Comparison of ENCODE assay signal across 17 mouse cellular contexts in genomic region chr11:117089673-117090419, GRCm38 (mm10). TPM values are rescaled to one million over a fixed set of nuclear protein-coding genes. Genes with fewer than 3 reads are reported as not detected.
DNase-seq lines count a peak whose midpoint lies in the region; ATAC-seq and TF ChIP-seq lines count a peak whose summit lies in the region.
"Had no signal": no experiment of that assay in that cellular context is flagged by ENCODE, and none has a peak within 500 bp of the region (broad histone marks: within the 10 kb centered on the region; RNA-seq: fewer than 3 reads in every experiment).

No protein-coding gene starts in this region.

- no peak for DNase-seq in lung, postnatal 10 days
- no peak for DNase-seq in right cerebral cortex, adult 2 months (ENCODE audit: low spot score in 2 of 2)
- DNase-seq: cerebellum, adult 9-11 months; forebrain, postnatal 0 days; gastrocnemius, postnatal 14 days; lung, postnatal 14 days; right cerebral cortex, adult 18-20 months had no signal

- no peak overlapping the region for H3K9ac ChIP-seq in heart, embryonic 14.5 days (ENCODE audit: low read length)
- H3K9ac ChIP-seq in heart, embryonic 12.5 days: no peak overlapping the region
- peak overlapping the region; percentile 36 for H3K9ac ChIP-seq in ES-Bruce4 (ENCODE audit: low read depth, poor library complexity, severe bottlenecking)
- H3K9ac ChIP-seq in intestine, postnatal 0 days (ENCODE audit: low read depth, low read length): no peak overlapping the region
- H3K9ac ChIP-seq: forebrain, postnatal 0 days; liver, embryonic 14.5 days had no signal

- no peak for TF ChIP-seq POLR2A in ES-Bruce4 (IDR thresholded peaks at IDR 0.05; ENCODE audit: insufficient read depth, low read length)

- WGBS in heart, embryonic 14.5 days: 67% methylated on average over 9 of the region's 9 CpGs
- WGBS in heart, embryonic 12.5 days: 55% methylated on average over 9 of the region's 9 CpGs
- 54% methylated on average over 8 of the region's 9 CpGs for WGBS in intestine, postnatal 0 days

- peak overlapping the region; percentile 2 to 19; a peak in 1 of 4 replicates for H3K27ac ChIP-seq in heart, embryonic 14.5 days (replicated peaks in 1 of 2; ENCODE audit: control insufficient read depth in 1 of 2, insufficient read depth in 1 of 2, low read depth in 2 of 2, low read length in 2 of 2)
- no peak overlapping the region for H3K27ac ChIP-seq in heart, embryonic 12.5 days (ENCODE audit: poor library complexity, severe bottlenecking)
- H3K27ac ChIP-seq in ES-Bruce4 (ENCODE audit: insufficient read depth, low read length): peak overlapping the region; percentile 97
- H3K27ac ChIP-seq in intestine, postnatal 0 days (ENCODE audit: low read depth, low read length): peak overlapping the region; percentile 60
- H3K27ac ChIP-seq: liver, embryonic 14.5 days had no signal

- TF ChIP-seq CTCF in E14TG2a.4 (conservative IDR thresholded peaks at IDR 0.05; ENCODE audit: low read length) (no peak), ES-Bruce4 (IDR thresholded peaks at IDR 0.05; ENCODE audit: low read depth, low read length) (no peak)
- TF ChIP-seq CTCF in intestine, postnatal 0 days (IDR thresholded peaks at IDR 0.05; ENCODE audit: low read depth): no peak

- no peak for ATAC-seq in heart, embryonic 14.5 days (ENCODE audit: insufficient number of reproducible peaks, insufficient read depth, low FRiP score, low read depth)
- no peak for ATAC-seq in heart, embryonic 12.5 days (ENCODE audit: insufficient number of reproducible peaks, low FRiP score)
- peak; percentile 54; the same call in 1 of the 2 replicates for ATAC-seq in intestine, postnatal 0 days
- ATAC-seq: activated CD4-positive, CD25-positive, alpha-beta regulatory T cell, adult 4 months; CD4-positive, CD25-positive, alpha-beta regulatory T cell, adult 4 months; forebrain, postnatal 0 days had no signal

- H3K4me3 ChIP-seq in heart, embryonic 14.5 days (ENCODE audit: control insufficient read depth in 1 of 2, insufficient read depth in 1 of 2, low read depth in 1 of 2, low read length in 2 of 2): no peak overlapping the region
- no peak overlapping the region for H3K4me3 ChIP-seq in heart, embryonic 12.5 days
- H3K4me3 ChIP-seq in E14TG2a.4 (replicated peaks; ENCODE audit: low read length) (peak overlapping the region; percentile 26; the same call in 1 of the 2 replicates), ES-Bruce4 (ENCODE audit: low read depth, low read length) (no peak overlapping the region)
- no peak overlapping the region for H3K4me3 ChIP-seq in intestine, postnatal 0 days (ENCODE audit: low read depth, low read length)
- H3K4me3 ChIP-seq: erythroblast, embryonic 14.5 days had no signal

- TF ChIP-seq EP300 in ES-Bruce4 (IDR thresholded peaks at IDR 0.05; ENCODE audit: insufficient read depth, low read depth, low read length): no peak

- H3K4me2 ChIP-seq in heart, embryonic 14.5 days (ENCODE audit: low read length): no peak overlapping the region
- H3K4me2 ChIP-seq in heart, embryonic 12.5 days: no peak overlapping the region
- no peak overlapping the region for H3K4me2 ChIP-seq in intestine, postnatal 0 days (replicated peaks; ENCODE audit: low read depth)
- H3K4me2 ChIP-seq: midbrain, embryonic 11.5 days had no signal

- H3K36me3 ChIP-seq in heart, embryonic 14.5 days (ENCODE audit: control insufficient read depth, insufficient read depth, low read length): no peaks in the 10 kb centered on the region
- no peaks in the 10 kb centered on the region for H3K36me3 ChIP-seq in heart, embryonic 12.5 days
- peaks cover 4% of the 10 kb centered on the region; the same call in 1 of the 2 replicates for H3K36me3 ChIP-seq in E14TG2a.4 (ENCODE audit: insufficient read depth, low read length)
- no peaks in the 10 kb centered on the region for H3K36me3 ChIP-seq in ES-Bruce4 (ENCODE audit: control insufficient read depth, insufficient read depth, low read length, poor library complexity, severe bottlenecking)
- H3K36me3 ChIP-seq in intestine, postnatal 0 days (ENCODE audit: control insufficient read depth, insufficient read depth): no peaks in the 10 kb centered on the region

- no peaks in the 10 kb centered on the region for H3K9me3 ChIP-seq in heart, embryonic 14.5 days (ENCODE audit: control insufficient read depth, low read length)
- H3K9me3 ChIP-seq in heart, embryonic 12.5 days (replicated peaks): no peaks in the 10 kb centered on the region
- no peaks in the 10 kb centered on the region for H3K9me3 ChIP-seq in E14TG2a.4 (ENCODE audit: low read length)
- no peaks in the 10 kb centered on the region for H3K9me3 ChIP-seq in ES-Bruce4 (replicated peaks; ENCODE audit: control insufficient read depth, insufficient read depth, low read length, poor library complexity, severe bottlenecking)
- no peaks in the 10 kb centered on the region for H3K9me3 ChIP-seq in intestine, postnatal 0 days (ENCODE audit: control insufficient read depth)

- no peaks in the 10 kb centered on the region for H3K27me3 ChIP-seq in heart, embryonic 14.5 days (ENCODE audit: control insufficient read depth, insufficient read depth, low read length)
- no peaks in the 10 kb centered on the region for H3K27me3 ChIP-seq in heart, embryonic 12.5 days (replicated peaks)
- no peaks in the 10 kb centered on the region for H3K27me3 ChIP-seq in E14TG2a.4 (ENCODE audit: insufficient read depth, low read length)
- no peaks in the 10 kb centered on the region for H3K27me3 ChIP-seq in ES-Bruce4 (ENCODE audit: control insufficient read depth, insufficient read depth, low read length, poor library complexity, severe bottlenecking)
- H3K27me3 ChIP-seq in intestine, postnatal 0 days (replicated peaks; ENCODE audit: control insufficient read depth, insufficient read depth, low read length): no peaks in the 10 kb centered on the region

- peaks cover 37 to 43% of the 10 kb centered on the region in 2 experiments for H3K4me1 ChIP-seq in heart, embryonic 14.5 days (ENCODE audit: control insufficient read depth in 2 of 2, insufficient read depth in 2 of 2, low read length in 2 of 2)
- peaks cover 62% of the 10 kb centered on the region for H3K4me1 ChIP-seq in heart, embryonic 12.5 days (replicated peaks)
- H3K4me1 ChIP-seq in E14TG2a.4 (replicated peaks; ENCODE audit: low read depth, low read length) (peaks cover 93% of the 10 kb centered on the region), ES-Bruce4 (ENCODE audit: control insufficient read depth, insufficient read depth, low read length) (peaks cover 21% of the 10 kb centered on the region)
- 0 out of 2 replicates have a peak, but pooled peaks cover 4% of the 10 kb centered on the region for H3K4me1 ChIP-seq in intestine, postnatal 0 days (replicated peaks; ENCODE audit: control insufficient read depth, insufficient read depth, low read length)

RNA-seq across cellular contexts. Expression of gene Sec14l1, which starts 25.1 kb away (rescaled TPM):
- 33.2 and 34.2 TPM in 2 replicates for polyA plus RNA-seq in heart, embryonic 14.5 days (2014; fragmentation: Nextera tagmentation; extraction: Ambion mirVana)
- polyA plus RNA-seq in heart, embryonic 12.5 days (2016; fragmentation: Nextera tagmentation; extraction: Ambion mirVana): 53.4 and 56.6 TPM in 2 replicates
- 77.5 and 77.7 TPM in 2 replicates for polyA plus RNA-seq in ES-Bruce4 (2011; ENCODE audit: insufficient read depth, insufficient read length, low read depth, missing spikeins)
- 22.8 and 23.9 TPM in 2 replicates for polyA plus RNA-seq in intestine, postnatal 0 days (2015; fragmentation: Nextera tagmentation; extraction: Ambion mirVana)
